Mouse (Mus musculus): ENCODE results near the gene Phox2a. TPM values are rescaled to one million over a fixed set of nuclear protein-coding genes. Genes with fewer than 3 reads are reported as not detected.

Phox2a gene
- polyA plus RNA-seq, 1 experiment from 2014 or later, result not detected

DNA sequence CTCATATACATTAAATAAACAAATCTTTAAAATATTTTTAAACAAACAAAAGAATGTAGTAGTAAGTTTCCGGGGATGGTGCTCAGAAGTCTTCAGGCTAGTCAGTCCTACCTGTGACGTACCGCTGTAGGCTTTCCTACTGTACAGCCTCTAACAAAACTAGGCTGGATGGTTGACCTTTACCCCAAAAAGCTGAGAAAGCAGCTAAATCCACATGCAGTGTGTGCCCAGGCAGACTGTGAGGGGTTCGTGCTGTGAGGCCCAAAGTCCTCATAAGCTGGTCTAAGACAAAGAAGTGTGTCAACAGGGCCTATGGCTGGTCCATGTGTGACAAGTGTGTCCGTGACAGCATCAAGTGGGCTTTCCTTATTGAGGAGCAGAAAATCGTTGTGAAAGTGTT is 34.7 kb downstream of the Phox2a start:
- Histone ChIP-seq H3K9me3 (ENCODE audit: control insufficient read depth, low read length) (no peaks in the 10 kb centered on the region), H3K4me2 (ENCODE audit: low read depth, severe bottlenecking) (no peak overlapping the region), H3K36me3 (ENCODE audit: control insufficient read depth, insufficient read depth, low read length) (no peaks in the 10 kb centered on the region), H3K27me3 (ENCODE audit: control insufficient read depth, insufficient read depth, low read length) (no peaks in the 10 kb centered on the region), H3K4me1 (ENCODE audit: control insufficient read depth, insufficient read depth, low read length) (no peaks in the 10 kb centered on the region), H3K27ac (replicated peaks; ENCODE audit: low read depth, low read length) (no peak overlapping the region), H3K4me3 (ENCODE audit: low read depth, low read length) (no peak overlapping the region), H3K9ac (ENCODE audit: low read length) (no peak overlapping the region)
- no peak for DNase-seq (ENCODE audit: low spot score)
- ATAC-seq (ENCODE audit: insufficient number of reproducible peaks, low FRiP score, low TSS enrichment, low read depth), result no peak
- 86% methylated on average over 6 of the region's 6 CpGs for WGBS

DNA sequence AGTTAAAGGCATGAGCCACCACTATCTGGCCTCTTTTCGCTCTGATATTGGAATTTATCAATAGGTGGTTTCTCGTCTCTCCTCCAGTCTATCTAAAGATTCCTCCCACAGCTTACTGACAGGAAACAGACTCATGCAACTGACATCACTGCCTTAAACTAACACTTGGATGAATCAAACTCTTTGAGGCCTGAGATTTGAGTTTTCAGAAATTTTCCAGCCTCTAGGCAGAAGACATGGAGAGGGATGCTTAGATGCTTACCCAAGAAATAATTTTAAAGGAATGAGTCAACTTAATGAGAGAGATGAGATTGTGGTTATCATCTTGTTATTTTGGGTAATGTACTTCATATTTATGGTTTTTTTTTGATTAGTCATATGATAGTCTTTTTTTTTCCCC is 35.7 kb downstream of the Phox2a start:
- Histone ChIP-seq H3K36me3 (ENCODE audit: control insufficient read depth, insufficient read depth, low read length) (no peaks in the 10 kb centered on the region), H3K4me1 (ENCODE audit: control insufficient read depth, insufficient read depth, low read length) (no peaks in the 10 kb centered on the region), H3K4me3 (ENCODE audit: low read depth, low read length) (no peak overlapping the region), H3K9me3 (ENCODE audit: control insufficient read depth, low read length) (no peaks in the 10 kb centered on the region), H3K27ac (replicated peaks; ENCODE audit: low read depth, low read length) (no peak overlapping the region), H3K27me3 (ENCODE audit: control insufficient read depth, insufficient read depth, low read length) (no peaks in the 10 kb centered on the region), H3K4me2 (ENCODE audit: low read depth, severe bottlenecking) (no peak overlapping the region), H3K9ac (ENCODE audit: low read length) (no peak overlapping the region)
- DNase-seq (ENCODE audit: low spot score) (no peak), ATAC-seq (ENCODE audit: insufficient number of reproducible peaks, low FRiP score, low TSS enrichment, low read depth) (no peak)
- WGBS, result 83% methylated on average over 2 of the region's 2 CpGs

DNA sequence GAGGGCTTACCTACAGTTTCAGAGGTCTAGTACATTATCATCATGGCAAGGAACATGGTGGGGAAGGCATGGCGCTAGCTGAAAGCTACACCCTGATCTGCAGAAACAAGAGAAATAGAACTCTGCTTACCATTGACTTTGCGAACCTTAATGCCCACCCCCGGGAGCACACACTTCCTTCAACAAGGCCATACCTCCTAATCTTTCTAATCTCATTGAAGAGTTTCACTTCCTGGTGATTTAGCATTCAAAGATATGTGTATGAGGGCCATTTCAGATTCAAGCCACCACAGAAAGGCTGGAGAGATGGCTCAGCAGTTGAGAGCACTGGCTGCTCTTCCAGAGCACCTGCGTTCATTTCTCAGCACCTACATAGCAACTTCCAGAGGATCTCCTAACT is 39.0 kb downstream of the Phox2a start, which contains the start of gene Folr2:
Gene Folr2, minus strand, starts transcription at position 101 of the 400 bp plus-strand sequence.
- Histone ChIP-seq H3K4me1 (ENCODE audit: control insufficient read depth, insufficient read depth, low read length) (no peaks in the 10 kb centered on the region), H3K4me2 (ENCODE audit: low read depth, severe bottlenecking) (no peak within 1 kb of the TSS), H3K9me3 (ENCODE audit: control insufficient read depth, low read length) (no peaks in the 10 kb centered on the region), H3K9ac (ENCODE audit: low read length) (no peak within 1 kb of the TSS), H3K27ac (replicated peaks; ENCODE audit: low read depth, low read length) (no peak within 1 kb of the TSS), H3K36me3 (ENCODE audit: control insufficient read depth, insufficient read depth, low read length) (no peaks in the 10 kb centered on the region), H3K27me3 (ENCODE audit: control insufficient read depth, insufficient read depth, low read length) (no peaks in the 10 kb centered on the region), H3K4me3 (ENCODE audit: low read depth, low read length) (no peak within 1 kb of the TSS)
- 93% methylated on average over 4 of the region's 4 CpGs for WGBS
- no peak for ATAC-seq (ENCODE audit: insufficient number of reproducible peaks, low FRiP score, low TSS enrichment, low read depth)
- DNase-seq (ENCODE audit: low spot score), result no peak

DNA sequence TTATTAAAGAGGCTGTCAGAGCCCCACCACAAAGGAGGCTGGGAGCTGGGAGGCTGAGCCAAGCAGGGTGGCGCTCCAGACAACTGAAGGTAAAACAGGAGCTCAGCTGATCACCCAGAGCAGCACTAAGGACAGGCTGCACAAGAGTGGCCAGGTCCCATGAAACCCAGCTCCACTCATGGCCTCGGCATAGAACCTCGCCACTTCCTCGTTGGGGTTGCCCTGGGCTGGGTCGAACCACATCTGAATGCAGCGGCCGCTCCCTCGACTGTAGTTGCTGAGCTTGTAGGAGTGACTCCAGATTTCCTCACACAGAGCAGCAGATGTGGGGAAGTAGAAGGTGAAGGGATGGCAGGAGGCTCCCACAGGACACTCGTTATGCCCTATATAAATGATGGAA is 40.2 kb downstream of the Phox2a start:
- 76% methylated on average over 9 of the region's 9 CpGs for WGBS
- Histone ChIP-seq H3K27me3 (ENCODE audit: control insufficient read depth, insufficient read depth, low read length) (no peaks in the 10 kb centered on the region), H3K4me3 (ENCODE audit: low read depth, low read length) (no peak overlapping the region), H3K4me1 (ENCODE audit: control insufficient read depth, insufficient read depth, low read length) (no peaks in the 10 kb centered on the region), H3K27ac (replicated peaks; ENCODE audit: low read depth, low read length) (no peak overlapping the region), H3K9ac (ENCODE audit: low read length) (no peak overlapping the region), H3K9me3 (ENCODE audit: control insufficient read depth, low read length) (no peaks in the 10 kb centered on the region), H3K36me3 (ENCODE audit: control insufficient read depth, insufficient read depth, low read length) (no peaks in the 10 kb centered on the region), H3K4me2 (ENCODE audit: low read depth, severe bottlenecking) (no peak overlapping the region)
- no peak for ATAC-seq (ENCODE audit: insufficient number of reproducible peaks, low FRiP score, low TSS enrichment, low read depth)
- no peak for DNase-seq (ENCODE audit: low spot score)

DNA sequence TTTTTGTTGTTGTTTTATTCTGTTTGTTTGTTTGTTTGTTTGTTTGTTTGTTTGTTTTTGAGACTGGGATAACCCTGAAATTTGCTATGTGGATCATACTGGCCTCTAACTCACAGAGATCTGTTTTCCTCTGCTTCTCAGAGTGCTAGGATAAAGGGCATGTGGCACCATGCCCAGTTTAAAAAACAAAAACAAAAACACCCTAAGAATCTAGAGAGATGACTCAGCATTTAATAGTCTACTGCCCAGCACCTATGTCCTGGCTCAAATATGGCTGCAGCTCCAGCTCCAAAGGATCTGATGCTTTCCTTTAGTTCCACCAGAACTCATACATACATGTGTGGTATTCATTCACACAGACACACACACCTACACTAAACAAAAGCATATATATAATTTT is 42.9 kb downstream of the Phox2a start:
- Histone ChIP-seq H3K27me3 (ENCODE audit: control insufficient read depth, insufficient read depth, low read length) (no peaks in the 10 kb centered on the region), H3K4me3 (ENCODE audit: low read depth, low read length) (no peak overlapping the region), H3K4me1 (ENCODE audit: control insufficient read depth, insufficient read depth, low read length) (no peaks in the 10 kb centered on the region), H3K9ac (ENCODE audit: low read length) (no peak overlapping the region), H3K27ac (replicated peaks; ENCODE audit: low read depth, low read length) (no peak overlapping the region), H3K9me3 (ENCODE audit: control insufficient read depth, low read length) (no peaks in the 10 kb centered on the region), H3K4me2 (ENCODE audit: low read depth, severe bottlenecking) (no peak overlapping the region), H3K36me3 (ENCODE audit: control insufficient read depth, insufficient read depth, low read length) (no peaks in the 10 kb centered on the region)
- ATAC-seq (ENCODE audit: insufficient number of reproducible peaks, low FRiP score, low TSS enrichment, low read depth) (no peak), DNase-seq (ENCODE audit: low spot score) (no peak)

DNA sequence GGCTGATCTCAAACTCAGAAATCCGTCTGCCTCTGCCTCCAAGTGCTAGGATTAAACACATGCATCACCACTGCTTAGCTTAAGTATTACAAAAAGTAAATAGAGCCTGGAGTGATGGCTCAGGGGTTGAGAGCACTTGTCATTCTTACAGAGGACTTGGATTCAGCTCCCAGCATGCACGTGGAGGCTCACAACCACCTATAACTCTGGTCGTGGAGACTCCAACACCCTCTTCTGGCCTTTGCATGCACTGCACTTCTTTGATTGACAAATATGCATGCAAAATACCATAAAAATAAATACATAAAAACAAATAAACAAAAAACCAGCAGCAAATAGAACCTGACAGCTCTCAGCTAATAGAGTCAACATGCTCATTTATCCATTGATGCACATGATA is 44.2 kb downstream of the Phox2a start:
- ATAC-seq (ENCODE audit: insufficient number of reproducible peaks, low FRiP score, low TSS enrichment, low read depth) (no peak), DNase-seq (ENCODE audit: low spot score) (no peak)
- H3K9ac ChIP-seq (ENCODE audit: low read length), result no peak overlapping the region
- no peaks in the 10 kb centered on the region for H3K27me3 ChIP-seq (ENCODE audit: control insufficient read depth, insufficient read depth, low read length)
- WGBS, result 72% methylated on average over 3 of the region's 3 CpGs
- H3K4me3 ChIP-seq (ENCODE audit: low read depth, low read length), result no peak overlapping the region
- H3K36me3 ChIP-seq (ENCODE audit: control insufficient read depth, insufficient read depth, low read length), result no peaks in the 10 kb centered on the region
- no peaks in the 10 kb centered on the region for H3K9me3 ChIP-seq (ENCODE audit: control insufficient read depth, low read length)
- no peaks in the 10 kb centered on the region for H3K4me1 ChIP-seq (ENCODE audit: control insufficient read depth, insufficient read depth, low read length)
- no peak overlapping the region for H3K27ac ChIP-seq (replicated peaks; ENCODE audit: low read depth, low read length)
- H3K4me2 ChIP-seq (ENCODE audit: low read depth, severe bottlenecking), result no peak overlapping the region

DNA sequence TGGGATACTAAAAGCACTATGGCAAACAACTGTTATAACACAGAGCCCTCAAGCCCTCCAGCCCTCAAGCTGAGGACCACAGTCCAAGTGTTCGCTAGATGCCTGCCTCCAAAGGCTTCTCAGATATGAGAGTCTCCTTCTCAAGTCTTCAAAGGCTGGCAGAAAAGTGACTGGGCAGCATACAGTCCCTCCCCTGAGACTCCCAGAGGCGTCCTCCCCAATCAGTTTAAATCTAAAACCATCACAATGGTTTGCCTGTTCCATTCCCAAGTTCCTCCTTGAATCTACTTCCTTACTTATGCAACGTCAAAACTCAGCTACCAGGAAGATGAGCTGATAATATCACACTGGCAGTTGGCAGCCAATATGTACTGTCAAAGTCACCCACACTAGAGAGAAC is 45.3 kb downstream of the Phox2a start, which contains the start of gene Anapc15:
Gene Anapc15, plus strand, starts transcription at position 301 of the 400 bp plus-strand sequence.
- H3K9ac ChIP-seq (ENCODE audit: low read length), result no peak within 1 kb of the TSS
- H3K36me3 ChIP-seq (ENCODE audit: control insufficient read depth, insufficient read depth, low read length), result no peaks in the 10 kb centered on the region
- no peak within 1 kb of the TSS for H3K27ac ChIP-seq (replicated peaks; ENCODE audit: low read depth, low read length)
- H3K4me2 ChIP-seq (ENCODE audit: low read depth, severe bottlenecking), result no peak within 1 kb of the TSS
- H3K4me3 ChIP-seq (ENCODE audit: low read depth, low read length), result no peak within 1 kb of the TSS
- 78% methylated on average over 3 of the region's 3 CpGs for WGBS
- H3K9me3 ChIP-seq (ENCODE audit: control insufficient read depth, low read length), result no peaks in the 10 kb centered on the region
- no peaks in the 10 kb centered on the region for H3K4me1 ChIP-seq (ENCODE audit: control insufficient read depth, insufficient read depth, low read length)
- no peak for ATAC-seq (ENCODE audit: insufficient number of reproducible peaks, low FRiP score, low TSS enrichment, low read depth)
- no peak for DNase-seq (ENCODE audit: low spot score)
- no peaks in the 10 kb centered on the region for H3K27me3 ChIP-seq (ENCODE audit: control insufficient read depth, insufficient read depth, low read length)

DNA sequence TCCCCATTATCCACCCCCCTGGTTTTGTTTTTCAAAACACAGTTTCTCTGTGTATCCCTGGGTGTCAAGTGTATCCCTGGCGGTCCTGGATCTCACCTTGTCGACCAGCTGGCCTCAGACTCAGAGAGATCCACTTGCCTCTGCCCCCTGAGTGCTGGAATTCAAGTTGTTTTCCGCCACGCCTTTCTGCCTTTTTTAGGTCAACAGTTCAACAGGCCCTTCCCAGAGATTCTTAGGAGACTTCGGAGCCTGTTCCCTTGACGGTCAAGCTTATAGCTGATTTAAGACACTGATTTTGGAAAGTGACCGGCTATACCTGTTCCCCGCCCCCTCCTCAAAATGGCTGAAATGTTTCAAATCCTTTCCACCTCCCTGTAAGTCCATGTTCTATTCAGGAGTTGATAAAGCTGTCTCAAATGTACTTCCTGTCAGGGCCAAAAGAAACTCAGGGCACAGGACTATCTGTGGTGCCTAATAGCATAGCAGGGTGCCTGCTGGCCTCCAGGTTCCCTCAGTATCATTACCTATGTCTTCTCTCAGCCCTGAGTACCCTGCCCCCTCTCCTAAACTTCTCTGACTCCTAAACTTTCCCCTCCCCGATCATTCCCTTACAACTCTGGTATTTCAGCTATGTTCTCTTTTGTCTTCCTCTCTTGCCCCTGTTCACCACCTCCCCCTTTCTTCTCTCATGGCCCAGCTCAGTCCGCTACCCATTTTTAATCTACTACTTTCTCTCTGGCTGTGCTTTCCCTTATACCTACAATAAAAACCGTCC is 48.6 kb downstream of the Phox2a start:
- no peak overlapping the region for H3K9ac ChIP-seq (ENCODE audit: low read length)
- no peaks in the 10 kb centered on the region for H3K36me3 ChIP-seq (ENCODE audit: control insufficient read depth, insufficient read depth, low read length)
- ATAC-seq (ENCODE audit: insufficient number of reproducible peaks, low FRiP score, low TSS enrichment, low read depth) (no peak), DNase-seq (ENCODE audit: low spot score) (no peak)
- H3K4me3 ChIP-seq (ENCODE audit: low read depth, low read length), result no peak overlapping the region
- WGBS, result 86% methylated on average over 11 of the region's 11 CpGs
- no peaks in the 10 kb centered on the region for H3K27me3 ChIP-seq (ENCODE audit: control insufficient read depth, insufficient read depth, low read length)
- H3K9me3 ChIP-seq (ENCODE audit: control insufficient read depth, low read length), result no peaks in the 10 kb centered on the region
- H3K4me2 ChIP-seq (ENCODE audit: low read depth, severe bottlenecking), result no peak overlapping the region
- H3K27ac ChIP-seq (replicated peaks; ENCODE audit: low read depth, low read length), result no peak overlapping the region
- H3K4me1 ChIP-seq (ENCODE audit: control insufficient read depth, insufficient read depth, low read length), result no peaks in the 10 kb centered on the region

DNA sequence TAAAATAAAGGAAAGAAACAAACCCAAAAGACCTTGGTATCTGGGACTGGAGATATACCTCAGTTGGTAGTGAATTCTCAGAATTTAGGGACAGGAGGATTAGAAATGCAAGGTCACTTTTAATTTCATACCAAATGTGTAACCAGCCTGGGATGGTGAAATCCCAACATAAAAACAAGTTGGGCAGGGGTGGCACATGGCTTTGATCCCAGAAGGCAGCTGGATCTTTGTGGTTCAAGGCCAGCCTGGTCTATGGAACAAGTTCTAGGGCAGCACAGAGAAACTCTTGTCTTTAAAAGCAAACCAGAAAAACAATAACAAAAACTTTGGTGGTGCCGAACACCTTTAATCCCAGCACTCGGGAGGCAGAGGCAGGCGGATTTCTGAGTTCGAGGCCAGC is 49.4 kb downstream of the Phox2a start:
- H3K27me3 ChIP-seq (ENCODE audit: control insufficient read depth, insufficient read depth, low read length), result no peaks in the 10 kb centered on the region
- no peak overlapping the region for H3K27ac ChIP-seq (replicated peaks; ENCODE audit: low read depth, low read length)
- no peak overlapping the region for H3K4me2 ChIP-seq (ENCODE audit: low read depth, severe bottlenecking)
- no peaks in the 10 kb centered on the region for H3K4me1 ChIP-seq (ENCODE audit: control insufficient read depth, insufficient read depth, low read length)
- no peaks in the 10 kb centered on the region for H3K9me3 ChIP-seq (ENCODE audit: control insufficient read depth, low read length)
- DNase-seq (ENCODE audit: low spot score) (no peak), ATAC-seq (ENCODE audit: insufficient number of reproducible peaks, low FRiP score, low TSS enrichment, low read depth) (no peak)
- H3K9ac ChIP-seq (ENCODE audit: low read length), result no peak overlapping the region
- H3K36me3 ChIP-seq (ENCODE audit: control insufficient read depth, insufficient read depth, low read length), result no peaks in the 10 kb centered on the region
- H3K4me3 ChIP-seq (ENCODE audit: low read depth, low read length), result no peak overlapping the region
- WGBS, result 98% methylated on average over 4 of the region's 4 CpGs
